Mouse (Mus musculus) retina, embryonic 14.5 days (tissue): ENCODE measurements at regions not wholly inside any gene's neighbourhood (a gene's known extent, or its start where the extent isn't known, plus 50 kb on each side); places are given as distances from the start of the nearest gene placed in this dataset.
"Not testable (repeated sequence)": the region's sequence is repeated elsewhere in the genome, so short reads cannot be mapped to it uniquely, and the experiment has no call there.

ENCODE experiments used
- DNase-seq: peaks from one replicate; pipeline ENCODE4 v3.0.0-alpha.2; 2015; ENCODE audit warnings: low spot score

DNA sequence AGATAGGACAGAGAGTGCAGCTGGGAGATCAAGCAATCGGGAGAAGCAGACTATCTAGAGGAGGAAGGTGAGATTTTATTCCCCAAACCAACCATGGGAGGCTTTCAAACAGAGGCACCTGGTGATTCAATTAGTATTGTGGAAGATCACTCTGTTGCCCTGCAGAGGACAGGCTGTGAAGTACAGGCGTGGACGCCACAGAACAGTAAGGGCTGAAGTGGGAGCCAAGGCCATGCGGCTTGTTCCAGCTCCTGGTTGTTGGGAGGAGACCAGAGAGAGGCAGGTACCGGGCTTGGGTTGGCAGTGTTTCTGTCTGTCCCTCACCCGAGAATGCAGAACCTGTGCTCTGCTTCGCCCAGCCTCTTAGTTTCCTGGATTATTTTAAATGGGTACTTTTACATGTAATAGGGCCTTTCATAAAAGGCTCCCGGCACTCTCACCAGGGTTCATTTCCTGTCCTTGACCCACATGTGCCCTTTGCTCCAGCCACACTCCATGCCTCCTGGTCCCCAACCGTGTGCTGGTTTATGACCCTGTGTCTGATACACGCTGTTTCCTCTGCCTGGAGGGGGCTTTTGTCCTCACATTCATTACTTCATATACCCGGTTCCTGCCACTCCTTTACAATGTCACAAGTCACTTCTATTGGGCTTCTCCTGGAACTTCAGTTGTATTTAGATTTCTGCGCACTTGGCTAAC, 58.3 kb downstream of the Vcpkmt start:
- no peak for DNase-seq

DNA sequence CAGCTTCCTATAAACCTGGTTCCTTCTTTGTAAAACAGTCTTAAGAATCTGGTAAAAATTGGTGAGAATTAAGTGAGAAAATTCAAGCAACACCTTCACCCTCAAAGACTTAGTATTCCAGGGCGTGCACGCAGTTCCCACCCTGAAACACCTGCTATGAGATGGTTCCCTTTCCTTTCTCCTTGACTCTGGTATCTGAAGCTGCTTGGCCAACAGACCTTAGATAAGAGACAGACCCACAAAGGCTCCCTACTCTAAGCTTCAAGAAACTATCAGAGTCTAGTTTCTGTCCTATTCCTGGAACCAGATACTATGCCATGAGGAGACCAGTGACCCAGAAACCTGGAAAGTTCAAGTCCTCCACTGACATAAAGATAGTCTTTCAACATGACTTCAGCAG, 63.0 kb downstream of the Vcpkmt start:
- no peak for DNase-seq

DNA sequence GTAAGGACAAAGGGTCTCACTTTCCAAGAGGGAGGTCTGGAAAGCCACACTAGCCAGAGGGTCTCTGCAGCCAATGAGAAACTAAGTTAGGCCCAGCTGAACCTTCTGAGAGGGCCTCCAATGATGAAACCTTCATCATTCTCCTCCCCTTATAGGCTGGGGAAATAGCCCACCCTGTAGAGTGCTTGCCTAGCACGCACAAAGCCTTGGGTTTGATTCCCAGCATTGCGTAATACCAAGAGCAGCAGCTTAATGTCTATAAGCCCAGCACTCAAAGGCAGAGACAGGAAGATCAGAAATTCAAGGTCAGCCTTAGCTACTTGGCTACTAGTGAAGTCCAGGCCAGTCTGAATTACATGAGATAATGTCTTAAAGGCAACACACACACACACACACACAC, 63.8 kb downstream of the Vcpkmt start:
- DNase-seq = no peak

- no peak for DNase-seq
These were observed 65.2 kb downstream of the Vcpkmt start for GRCm38 (mm10) chr12:69517616-69518015.

DNA sequence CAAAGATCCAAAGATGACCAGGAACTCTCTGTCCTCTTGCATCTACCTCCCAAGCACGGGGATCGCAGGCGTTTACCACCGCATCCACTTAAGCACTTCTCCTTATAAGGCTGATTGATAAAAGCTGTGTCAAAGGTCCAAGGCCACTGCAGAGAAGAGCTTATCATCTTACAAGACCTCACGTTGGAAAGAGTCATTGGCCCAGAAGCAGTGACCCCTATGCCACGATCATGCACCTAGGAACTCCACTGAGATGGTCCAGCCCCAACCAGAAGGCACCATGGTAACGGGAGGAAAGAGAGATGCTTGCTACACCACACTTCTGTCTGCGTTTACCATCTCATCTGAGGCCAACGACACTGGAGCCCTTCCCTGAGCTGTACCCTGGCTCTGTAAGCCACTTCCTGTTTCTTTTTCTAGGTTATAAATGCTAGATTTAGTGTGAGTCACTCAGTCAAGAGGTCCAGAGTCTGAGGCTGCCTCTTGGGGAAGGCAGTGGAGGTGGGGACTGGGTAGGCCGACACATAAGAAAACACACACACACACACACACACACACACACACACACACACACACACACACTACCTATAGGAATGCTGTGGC, 66.4 kb downstream of the Vcpkmt start:
- DNase-seq = no peak

- DNase-seq = no peak
These were observed 67.0 kb downstream of the Vcpkmt start for GRCm38 (mm10) chr12:69515850-69516249.

DNA sequence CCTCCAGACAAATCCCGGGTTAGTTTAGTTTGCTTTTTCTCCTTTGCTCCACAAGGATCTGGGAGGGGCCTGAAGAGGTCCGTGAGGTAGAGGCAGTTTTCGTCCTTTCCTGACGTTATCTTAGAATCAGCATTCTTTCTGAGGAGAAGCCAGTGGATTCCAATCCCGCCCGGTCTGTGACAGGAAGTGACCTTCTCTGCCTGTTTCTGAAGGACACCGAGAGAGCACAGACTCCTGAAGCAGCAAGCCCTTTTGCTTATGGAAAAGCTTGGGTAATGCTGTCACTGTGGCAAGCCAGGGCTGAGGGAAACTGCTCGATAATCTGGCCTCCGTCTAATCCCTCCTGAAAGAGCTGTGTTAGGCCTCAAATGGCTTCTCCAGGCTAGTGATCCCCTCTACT, 67.7 kb downstream of the Vcpkmt start:
- DNase-seq = no peak

GRCm38 (mm10) chr12:69513166-69513565, 69.7 kb downstream of the Vcpkmt start:
- DNase-seq = no peak

GRCm38 (mm10) chr12:69510736-69511135, 72.1 kb downstream of the Vcpkmt start:
- no peak for DNase-seq

DNA sequence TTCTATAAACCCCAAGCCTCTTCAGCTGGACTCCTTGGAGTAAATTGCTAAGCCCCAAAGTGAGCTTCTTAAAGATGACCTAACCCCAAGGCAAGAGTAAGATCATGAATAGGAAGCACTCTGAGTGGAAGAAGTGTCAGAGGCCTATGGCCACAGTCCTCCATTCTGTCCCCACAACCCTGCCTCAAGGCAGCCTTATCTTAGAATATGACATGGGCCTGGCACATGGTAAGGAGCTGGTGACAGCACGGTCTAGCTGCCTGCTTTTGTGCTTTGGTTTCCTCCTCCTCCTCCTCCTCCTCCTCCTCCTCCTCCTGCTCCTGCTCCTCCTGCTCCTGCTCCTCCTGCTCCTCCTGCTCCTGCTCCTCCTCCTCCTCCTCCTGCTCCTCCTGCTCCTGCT, 73.6 kb downstream of the Vcpkmt start:
- DNase-seq = not testable (repeated sequence)

- DNase-seq = no peak
These were observed 74.9 kb downstream of the Vcpkmt start for GRCm38 (mm10) chr12:69507906-69508305.

DNA sequence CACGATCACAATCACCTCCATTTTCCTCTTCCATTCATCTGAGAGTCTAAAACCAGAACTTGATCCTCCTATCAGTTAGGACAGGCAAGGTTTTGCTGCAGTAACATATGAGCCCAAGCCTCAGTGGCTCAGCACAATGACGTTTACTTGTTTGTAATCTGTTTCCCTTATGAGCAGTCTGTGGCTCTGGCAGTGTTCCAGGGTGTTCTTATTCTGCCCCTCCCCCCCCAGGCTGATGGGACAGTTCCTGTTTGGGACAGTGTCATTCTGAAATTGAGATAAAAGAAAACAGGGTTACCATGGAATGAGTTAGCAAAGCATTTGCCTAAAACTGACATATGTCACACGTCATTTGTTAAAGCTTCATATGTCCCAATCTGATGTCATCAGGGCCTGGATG, 75.5 kb downstream of the Vcpkmt start:
- DNase-seq = no peak

DNA sequence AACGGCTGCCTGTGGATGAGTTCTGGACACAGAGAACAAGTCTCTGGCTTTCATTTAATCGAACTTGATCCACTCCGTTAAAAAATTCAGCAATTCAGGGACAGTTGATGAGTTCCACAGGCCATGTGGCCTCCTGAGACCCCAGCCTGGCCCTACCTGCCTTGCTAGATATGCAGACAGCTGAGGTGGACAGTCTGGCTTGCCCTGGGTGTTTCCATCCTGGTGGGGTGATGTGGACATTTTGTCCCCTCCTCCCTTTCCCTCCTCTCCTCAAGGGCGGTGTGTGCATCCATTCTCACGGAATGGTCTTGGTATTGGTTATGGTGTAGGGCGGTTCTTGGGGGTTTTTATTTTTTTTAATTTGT, 80.1 kb downstream of the Vcpkmt start:
- DNase-seq = no peak

GRCm38 (mm10) chr12:69501783-69502705, 80.8 kb downstream of the Vcpkmt start:
- DNase-seq = peak; percentile 59

- DNase-seq = no peak
These were observed 81.5 kb downstream of the Vcpkmt start for GRCm38 (mm10) chr12:69501346-69501730.

DNA sequence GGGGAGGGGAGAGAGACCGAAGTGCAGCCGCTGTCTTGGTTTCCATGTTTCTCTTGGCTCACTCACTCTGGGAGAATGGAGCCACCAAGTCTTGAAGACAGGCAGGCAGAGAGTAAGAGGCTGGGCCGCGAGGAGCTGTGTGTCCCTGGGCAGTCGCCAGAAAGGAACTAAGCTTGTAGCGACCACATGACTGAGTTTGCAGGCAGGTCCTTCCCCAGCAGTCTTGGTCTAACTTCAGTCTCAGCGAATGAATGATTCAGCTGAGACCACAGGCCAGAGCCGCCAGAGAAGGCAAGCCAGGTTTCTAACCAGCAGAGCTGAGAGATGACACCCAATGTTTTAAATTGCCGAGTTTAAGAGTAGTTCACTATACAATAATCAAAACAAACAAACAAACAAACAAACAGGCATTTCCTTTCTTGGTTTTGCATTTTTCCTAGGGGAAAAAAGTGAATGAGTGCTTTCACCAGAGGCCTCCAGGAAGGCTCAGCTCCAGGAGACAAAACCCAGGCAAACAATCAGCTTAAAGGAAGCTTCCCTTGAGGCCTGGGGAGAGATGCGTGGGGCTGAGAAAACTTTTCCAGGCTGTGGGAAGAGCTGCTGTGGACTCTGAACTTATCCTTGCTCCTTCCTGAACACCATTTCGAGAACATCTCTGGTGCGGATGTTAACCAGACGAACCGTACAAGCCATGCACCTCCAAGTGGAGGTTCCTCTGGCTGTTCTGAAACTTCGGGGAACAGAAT, 82.1 kb downstream of the Vcpkmt start:
- DNase-seq = no peak

- no peak for DNase-seq
These were observed 85.7 kb downstream of the Vcpkmt start for GRCm38 (mm10) chr12:69497121-69497520.

GRCm38 (mm10) chr12:69496341-69496904, 86.4 kb downstream of the Vcpkmt start:
- no peak for DNase-seq

GRCm38 (mm10) chr12:69495776-69496175, 87.1 kb downstream of the Vcpkmt start:
- no peak for DNase-seq

GRCm38 (mm10) chr12:69494648-69495047, 88.2 kb downstream of the Vcpkmt start:
- DNase-seq = no peak

DNA sequence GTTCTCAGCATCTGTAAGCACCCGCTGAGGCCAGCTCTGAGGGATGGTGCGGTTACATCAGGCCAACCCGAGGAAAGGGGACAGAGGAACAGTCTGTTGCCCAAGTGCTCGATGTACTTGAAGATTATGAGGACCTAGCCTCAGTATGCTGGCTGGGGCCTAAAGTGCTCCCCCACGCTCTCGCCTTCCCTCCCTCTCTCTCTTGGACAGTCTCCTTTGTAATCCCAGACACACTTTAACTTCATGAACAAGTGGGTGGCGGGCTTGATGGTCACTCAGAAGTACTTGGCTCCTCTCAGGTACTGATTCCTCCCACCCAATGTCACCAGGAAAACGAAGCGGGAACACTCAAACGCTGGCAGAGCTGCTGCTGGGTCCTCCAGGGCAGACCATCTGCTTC, 93.1 kb downstream of the Vcpkmt start:
- DNase-seq = no peak

DNA sequence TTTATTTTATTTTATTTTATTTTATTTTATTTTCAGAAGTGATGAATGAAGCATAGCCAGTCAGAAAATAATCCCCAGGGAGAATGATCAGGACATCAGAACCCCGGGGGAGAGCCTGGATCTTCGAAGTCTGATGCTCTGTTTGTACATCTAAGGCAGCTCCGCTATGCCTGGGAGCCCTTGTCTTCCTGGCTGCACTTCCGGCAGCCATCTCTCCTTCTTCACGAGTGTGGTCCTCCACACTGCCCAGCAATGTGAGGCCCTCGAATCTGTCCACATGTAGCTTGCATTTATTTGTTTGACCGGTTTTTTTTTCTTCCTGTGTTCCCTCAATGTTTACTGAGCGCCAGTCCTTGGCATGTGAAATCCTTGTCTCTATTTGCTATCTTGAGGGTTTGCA, 95.9 kb downstream of the Vcpkmt start:
- no peak for DNase-seq
